Mouse (Mus musculus): ENCODE measurements around the gene Il2rg. TPM values are rescaled to one million over a fixed set of nuclear protein-coding genes. Genes with fewer than 3 reads are reported as not detected.

Gene Il2rg
- polyA plus RNA-seq, 1 experiment from 2014 or later, result 4.3 TPM

DNA sequence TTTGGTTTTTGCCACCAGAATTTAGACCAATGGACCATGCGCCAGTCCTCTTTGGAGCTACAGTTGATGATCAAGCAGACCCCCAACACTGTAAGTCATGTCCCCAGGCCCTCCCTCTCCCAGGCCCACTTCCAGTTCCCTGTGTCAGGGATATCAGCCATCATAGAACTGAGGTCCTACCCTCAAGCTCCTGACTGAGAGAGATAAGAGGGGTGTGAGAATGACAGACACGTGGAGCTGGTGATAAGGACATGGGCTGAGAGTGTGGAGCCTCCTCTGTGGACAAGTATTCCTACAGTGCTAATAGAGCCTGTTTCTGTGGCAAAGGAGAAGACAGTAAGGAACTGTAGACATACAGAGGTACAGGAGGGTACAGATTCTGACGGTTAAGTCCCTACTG lies 19.5 kb upstream of the Il2rg start:
- H3K9me3 ChIP-seq, result no peaks in the 10 kb centered on the region
- no peaks in the 10 kb centered on the region for H3K4me1 ChIP-seq
- H3K36me3 ChIP-seq, result peaks cover 22% of the 10 kb centered on the region
- no peak overlapping the region for H3K4me3 ChIP-seq
- WGBS, result 93% methylated on average over 3 of the region's 3 CpGs
- no peaks in the 10 kb centered on the region for H3K27me3 ChIP-seq
- H3K4me2 ChIP-seq (replicated peaks), result no peak overlapping the region
- no peak for ATAC-seq (replicated peaks)
- H3K9ac ChIP-seq (replicated peaks), result no peak overlapping the region
- no peak overlapping the region for H3K27ac ChIP-seq (replicated peaks)

DNA sequence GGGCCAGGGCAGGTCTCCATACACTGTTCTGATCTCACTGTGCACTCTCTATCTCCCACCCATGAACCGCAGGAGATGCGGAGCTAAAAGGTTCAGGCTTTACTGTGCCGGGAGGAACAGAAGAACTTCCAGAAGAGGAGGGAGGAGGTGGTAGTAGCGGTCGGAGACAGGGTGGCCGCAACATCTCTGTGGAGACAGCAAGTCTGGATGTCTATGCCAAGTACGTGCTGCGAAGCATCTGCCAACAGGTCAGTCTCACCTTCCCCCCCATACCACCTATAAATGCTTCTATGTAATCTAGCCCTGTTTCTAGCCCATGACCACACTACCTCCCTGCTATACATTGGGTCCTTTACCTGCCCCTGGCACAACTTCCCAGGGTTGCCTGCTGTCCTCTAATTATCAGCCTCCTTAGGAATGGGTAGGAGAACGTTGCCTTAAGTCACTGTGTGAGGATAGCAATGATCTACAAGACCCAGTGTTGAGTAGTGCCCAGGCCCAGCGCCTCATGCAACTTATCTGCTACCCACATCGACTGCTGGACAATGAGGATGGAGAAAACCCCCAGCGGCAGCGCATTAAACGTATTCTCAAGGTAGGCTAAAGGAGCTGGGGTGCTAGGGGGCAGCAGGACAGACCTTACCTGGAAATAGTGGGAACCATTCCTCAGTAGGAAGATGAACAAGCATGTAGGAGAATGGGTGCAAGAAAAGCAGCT lies 18.1 kb upstream of the Il2rg start:
- Histone ChIP-seq H3K27me3 (no peaks in the 10 kb centered on the region), H3K4me2 (replicated peaks) (no peak overlapping the region), H3K4me3 (no peak overlapping the region), H3K27ac (replicated peaks) (no peak overlapping the region), H3K4me1 (no peaks in the 10 kb centered on the region), H3K9me3 (no peaks in the 10 kb centered on the region), H3K9ac (replicated peaks) (no peak overlapping the region), H3K36me3 (peaks cover 27% of the 10 kb centered on the region)
- WGBS, result 92% methylated on average over 14 of the region's 14 CpGs
- ATAC-seq (replicated peaks), result 0 out of 2 replicates have a peak, but pooled peaks have one; percentile 6

DNA sequence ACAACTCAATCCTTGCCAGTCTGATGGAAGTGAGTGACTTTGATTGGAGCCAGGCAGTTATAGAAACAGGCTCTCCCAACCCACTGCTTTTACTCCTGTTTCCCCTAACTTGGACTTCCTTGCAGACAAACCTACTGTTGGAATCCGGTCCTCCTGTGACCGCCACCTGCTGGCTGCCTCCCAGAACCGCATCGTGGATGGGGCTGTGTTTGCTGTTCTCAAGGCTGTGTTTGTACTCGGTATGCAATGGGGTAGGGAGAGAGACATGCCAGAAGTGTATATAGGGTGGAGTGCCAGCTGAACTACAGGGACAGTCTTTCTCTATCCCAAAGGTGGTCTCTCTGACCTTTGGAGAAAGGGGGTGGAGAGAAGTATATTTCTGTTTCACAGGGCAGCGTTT lies 17.5 kb upstream of the Il2rg start:
- Histone ChIP-seq H3K4me2 (replicated peaks) (no peak overlapping the region), H3K9me3 (no peaks in the 10 kb centered on the region), H3K4me1 (no peaks in the 10 kb centered on the region), H3K36me3 (peaks cover 29% of the 10 kb centered on the region), H3K27ac (replicated peaks) (no peak overlapping the region), H3K27me3 (no peaks in the 10 kb centered on the region), H3K4me3 (no peak overlapping the region), H3K9ac (replicated peaks) (no peak overlapping the region)
- WGBS, result 31% methylated on average over 6 of the region's 6 CpGs
- peak; percentile 67 for ATAC-seq (replicated peaks)

DNA sequence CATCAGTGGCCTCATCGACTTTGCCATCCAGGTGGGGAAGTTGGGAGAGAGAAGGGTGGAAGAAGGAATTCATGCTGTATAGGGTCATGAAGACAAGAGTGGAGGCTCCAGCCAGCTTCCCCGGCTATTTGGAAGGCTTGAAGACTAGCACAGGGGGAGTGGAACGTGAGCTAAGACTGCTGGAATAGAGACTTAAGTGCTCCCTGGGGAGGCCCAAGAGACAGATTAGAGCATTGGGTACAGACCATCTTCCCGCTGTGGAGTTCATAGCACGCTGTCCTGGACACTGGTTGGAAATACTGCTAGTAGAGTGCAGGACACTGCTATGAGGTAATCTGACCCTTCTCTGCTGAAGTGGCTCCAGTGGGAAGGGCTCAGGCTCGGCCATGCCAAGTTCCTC lies 14.8 kb upstream of the Il2rg start:
- no peaks in the 10 kb centered on the region for H3K4me1 ChIP-seq
- H3K9me3 ChIP-seq, result no peaks in the 10 kb centered on the region
- no peaks in the 10 kb centered on the region for H3K27me3 ChIP-seq
- H3K9ac ChIP-seq (replicated peaks), result no peak overlapping the region
- peaks cover 32% of the 10 kb centered on the region for H3K36me3 ChIP-seq
- no peak overlapping the region for H3K4me3 ChIP-seq
- ATAC-seq (replicated peaks), result no peak
- WGBS, result 87% methylated on average over 6 of the region's 6 CpGs
- no peak overlapping the region for H3K27ac ChIP-seq (replicated peaks)
- no peak overlapping the region for H3K4me2 ChIP-seq (replicated peaks)

DNA sequence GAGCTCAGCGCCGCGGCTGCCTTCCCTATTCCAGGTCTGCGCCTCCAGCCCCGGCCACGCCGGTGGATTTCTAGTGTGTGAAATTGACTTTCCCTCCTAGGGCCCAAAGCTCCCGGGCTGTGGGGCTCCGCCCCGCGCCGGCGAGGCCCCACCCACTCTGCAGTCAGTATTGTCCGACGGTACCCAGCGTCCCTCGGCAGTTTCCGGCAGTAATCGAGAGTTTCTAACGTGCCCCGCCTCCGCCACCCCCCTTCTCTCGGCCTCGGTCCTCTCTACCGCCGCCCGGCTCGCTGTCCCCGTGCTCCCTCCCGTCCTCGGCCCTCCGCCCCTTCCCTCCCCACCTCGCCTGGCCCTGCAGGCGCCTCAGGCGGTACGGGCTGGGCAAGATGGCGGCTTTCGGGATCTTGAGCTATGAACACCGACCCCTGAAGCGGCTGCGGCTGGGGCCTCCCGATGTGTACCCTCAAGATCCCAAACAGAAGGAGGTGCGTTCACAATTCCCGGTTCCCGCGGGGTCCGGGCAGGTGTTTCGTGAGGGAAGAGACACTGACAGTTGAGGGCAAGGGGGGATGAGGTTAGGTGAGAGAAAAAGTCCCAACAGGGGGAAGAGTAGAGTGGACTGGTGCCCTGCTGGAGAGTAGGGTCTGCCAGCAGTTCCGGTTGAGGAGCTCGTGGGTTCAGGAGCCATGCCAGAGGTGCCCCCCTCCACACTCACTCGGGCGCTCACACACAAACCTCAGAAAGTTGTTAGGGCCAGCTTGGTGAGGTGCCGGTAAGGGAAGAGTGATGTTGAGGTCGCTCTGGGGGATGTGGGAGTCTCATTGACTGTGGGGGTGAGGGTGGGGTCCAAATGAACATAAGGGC lies 6.1 kb upstream of the Il2rg start, which contains the start of gene Med12:
Gene Med12 (plus strand): TSS at position 156 of the 864 bp plus-strand sequence.
- ATAC-seq (replicated peaks), result peak; percentile 98
- Histone ChIP-seq H3K9me3 (no peaks in the 10 kb centered on the region), H3K36me3 (peaks cover 15% of the 10 kb centered on the region), H3K27me3 (no peaks in the 10 kb centered on the region), H3K4me3 (peak within 1 kb of the TSS; percentile 57), H3K9ac (replicated peaks) (peak within 1 kb of the TSS; percentile 74), H3K27ac (replicated peaks) (peak within 1 kb of the TSS; percentile 53), H3K4me1 (peaks cover 11% of the 10 kb centered on the region), H3K4me2 (replicated peaks) (peak within 1 kb of the TSS; percentile 50)
- WGBS, result 28% methylated on average over 54 of the region's 54 CpGs

DNA sequence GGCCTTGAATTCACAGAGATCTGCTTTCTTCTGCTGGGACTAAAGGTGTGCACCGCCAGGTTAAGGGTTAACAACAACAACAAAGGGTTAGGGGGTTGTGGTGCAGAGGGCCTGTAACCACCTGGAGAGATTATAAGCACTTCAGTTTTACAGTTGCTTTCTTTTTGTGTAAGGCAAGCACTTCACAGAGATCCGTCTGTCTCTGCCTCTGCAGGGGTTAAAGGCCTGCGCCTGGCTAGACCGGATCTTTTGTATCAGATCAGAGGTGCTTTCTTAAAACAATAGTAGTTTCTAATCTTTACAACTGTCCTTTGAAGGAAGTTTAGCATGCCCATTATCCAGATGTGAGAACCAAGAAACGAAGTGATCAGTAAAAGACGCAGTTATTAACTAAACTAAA lies 5.4 kb upstream of the Il2rg start:
- peaks cover 10% of the 10 kb centered on the region; the same call in 1 of the 2 replicates for H3K36me3 ChIP-seq
- H3K4me1 ChIP-seq, result peaks cover 11% of the 10 kb centered on the region
- whole genome bisulfite sequencing, result 20% methylated on average over 6 of the region's 6 CpGs
- H3K4me2 ChIP-seq (replicated peaks), result peak overlapping the region; percentile 50
- H3K27ac ChIP-seq (replicated peaks), result 0 out of 2 replicates have a peak overlapping the region, but pooled peaks have one; percentile 53
- ATAC-seq (replicated peaks), result peak; percentile 1; the same call in 1 of the 2 replicates
- no peaks in the 10 kb centered on the region for H3K9me3 ChIP-seq
- H3K4me3 ChIP-seq, result peak overlapping the region; percentile 57
- peak overlapping the region; percentile 74 for H3K9ac ChIP-seq (replicated peaks)
- H3K27me3 ChIP-seq, result no peaks in the 10 kb centered on the region

DNA sequence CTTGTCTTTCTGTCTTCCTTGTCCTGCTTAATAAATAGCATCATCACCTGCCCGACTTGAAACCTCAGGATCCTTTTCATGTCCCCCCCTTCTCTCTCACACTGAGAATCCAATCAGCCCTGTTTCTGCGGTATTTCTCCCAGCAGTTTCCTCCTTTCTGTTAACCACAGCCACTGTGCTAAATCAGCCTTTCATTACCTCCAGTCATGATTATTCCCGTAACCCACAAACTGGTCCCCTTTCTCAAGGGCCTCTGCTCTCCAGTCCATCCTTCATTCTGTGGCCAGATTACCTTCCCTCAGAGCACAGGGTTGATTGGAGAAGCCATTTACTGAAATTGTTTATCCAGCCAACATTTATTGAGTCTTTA lies 685 bp upstream of the Il2rg start, which contains the start of gene Gm20489:
Gene Gm20489 (minus strand): TSS at position 269 of the 370 bp plus-strand sequence.
- no peaks in the 10 kb centered on the region for H3K27me3 ChIP-seq
- no peak within 1 kb of the TSS for H3K4me2 ChIP-seq (replicated peaks)
- H3K36me3 ChIP-seq, result no peaks in the 10 kb centered on the region
- 56% methylated on average over 3 of the region's 3 CpGs for WGBS
- no peaks in the 10 kb centered on the region for H3K9me3 ChIP-seq
- no peak within 1 kb of the TSS for H3K27ac ChIP-seq (replicated peaks)
- H3K4me3 ChIP-seq, result no peak within 1 kb of the TSS
- H3K4me1 ChIP-seq, result 0 out of 2 replicates have a peak, but pooled peaks cover 2% of the 10 kb centered on the region
- H3K9ac ChIP-seq (replicated peaks), result no peak within 1 kb of the TSS
- no peak for ATAC-seq (replicated peaks)

DNA sequence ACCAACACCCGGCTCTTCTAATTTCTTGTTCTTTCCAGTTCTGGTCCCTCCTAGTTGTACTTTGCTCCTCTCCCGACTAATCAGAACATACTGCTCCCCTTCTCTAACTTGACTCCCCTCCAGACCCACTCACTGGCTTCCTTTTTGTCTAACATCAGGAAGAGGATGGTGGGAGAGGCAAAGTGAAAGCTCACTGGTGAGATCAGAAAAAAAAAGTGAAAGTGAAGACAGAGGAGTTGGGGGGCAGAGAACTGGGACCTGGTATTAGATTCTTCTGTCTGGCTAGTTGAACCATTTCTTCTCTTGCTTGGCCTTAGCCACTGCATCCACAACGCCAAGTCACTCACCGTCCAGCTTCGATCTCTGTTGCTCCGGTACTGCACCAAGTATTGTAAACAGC lies 1.4 kb downstream of the Il2rg start:
- no peaks in the 10 kb centered on the region for H3K9me3 ChIP-seq
- no peak for ATAC-seq (replicated peaks)
- H3K4me3 ChIP-seq, result no peak overlapping the region
- no peak overlapping the region for H3K9ac ChIP-seq (replicated peaks)
- no peak overlapping the region for H3K27ac ChIP-seq (replicated peaks)
- no peaks in the 10 kb centered on the region for H3K27me3 ChIP-seq
- 94% methylated on average over 6 of the region's 6 CpGs for WGBS
- H3K4me2 ChIP-seq (replicated peaks), result no peak overlapping the region
- no peaks in the 10 kb centered on the region for H3K4me1 ChIP-seq
- no peaks in the 10 kb centered on the region for H3K36me3 ChIP-seq

DNA sequence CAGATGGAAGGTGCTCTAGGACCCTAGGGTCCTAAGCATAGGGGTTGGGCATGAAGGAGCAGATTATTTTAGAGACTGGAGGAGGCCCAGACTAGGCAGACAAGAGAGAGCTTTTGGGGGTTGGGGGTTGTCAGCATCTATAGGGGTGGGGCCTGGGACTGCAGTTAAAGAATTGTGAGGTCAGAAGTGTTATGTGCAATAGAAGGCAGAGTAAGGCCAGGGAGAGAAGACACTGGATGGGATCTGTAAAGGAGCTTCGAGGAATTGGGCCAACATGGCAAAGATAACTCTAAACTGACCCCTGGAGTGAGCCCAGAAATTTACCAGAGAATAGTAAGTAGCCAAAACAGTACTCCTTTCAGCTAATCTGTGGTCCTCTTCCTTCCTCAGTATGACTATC lies 4.2 kb downstream of the Il2rg start, which contains the start of gene Gm614:
Gene Gm614 (minus strand): TSS at position 101 of the 400 bp plus-strand sequence.
- ATAC-seq (replicated peaks), result no peak
- Histone ChIP-seq H3K27me3 (no peaks in the 10 kb centered on the region), H3K4me3 (no peak within 1 kb of the TSS), H3K9me3 (no peaks in the 10 kb centered on the region), H3K27ac (replicated peaks) (no peak within 1 kb of the TSS), H3K4me2 (replicated peaks) (no peak within 1 kb of the TSS), H3K9ac (replicated peaks) (no peak within 1 kb of the TSS), H3K36me3 (no peaks in the 10 kb centered on the region), H3K4me1 (peaks cover 10% of the 10 kb centered on the region; the same call in 1 of the 2 replicates)
- WGBS, result 89% methylated on average over 1 of the region's 1 CpGs

DNA sequence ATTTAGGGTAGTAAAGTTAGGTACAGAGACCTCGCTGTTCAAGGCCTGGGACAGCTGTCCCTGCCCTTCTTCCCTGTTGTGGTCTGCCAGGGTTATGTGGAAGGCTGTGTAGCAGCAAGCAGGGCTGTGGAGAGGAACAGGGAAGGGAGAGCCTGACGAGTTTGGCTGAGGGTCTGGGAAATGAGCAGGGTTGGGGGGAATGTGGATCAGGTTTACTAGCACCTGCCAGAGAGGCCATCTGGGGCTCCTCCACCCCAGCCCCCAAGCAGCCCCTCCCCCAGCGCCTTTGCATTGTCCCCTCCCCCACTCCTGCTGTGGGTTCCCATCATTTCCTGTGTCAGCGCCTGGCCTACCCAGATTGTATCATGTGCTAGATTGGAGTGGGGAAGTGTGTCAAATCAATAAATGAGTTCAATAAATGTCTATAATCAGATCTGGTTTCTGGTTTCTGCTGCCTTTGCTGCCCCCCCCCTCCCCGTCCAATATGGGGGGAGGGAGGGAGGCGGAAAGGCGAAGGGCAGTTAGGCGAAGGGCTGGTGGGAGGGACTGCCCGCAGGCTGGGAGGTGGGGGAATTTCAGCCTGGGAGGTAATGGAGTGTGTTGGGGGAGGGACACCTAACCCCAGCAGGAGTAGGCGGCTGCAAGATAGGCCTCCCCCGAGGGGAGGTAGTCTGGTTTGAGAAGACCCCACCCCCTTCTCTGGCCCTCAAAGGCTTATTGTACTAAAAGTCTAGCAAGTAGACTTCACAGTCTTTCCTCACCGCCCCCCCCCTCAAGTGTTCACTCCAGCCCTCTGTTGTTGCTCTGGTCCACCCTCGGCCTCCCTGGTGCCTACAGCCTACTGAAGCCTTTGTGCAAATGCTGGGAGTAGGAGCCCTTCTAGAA lies 7.4 kb downstream of the Il2rg start:
- 34% methylated on average over 12 of the region's 13 CpGs for WGBS
- Histone ChIP-seq H3K27ac (replicated peaks) (peak overlapping the region; percentile 17; the same call in 1 of the 2 replicates), H3K36me3 (no peaks in the 10 kb centered on the region), H3K4me3 (no peak overlapping the region), H3K27me3 (no peaks in the 10 kb centered on the region), H3K9me3 (no peaks in the 10 kb centered on the region), H3K9ac (replicated peaks) (no peak overlapping the region), H3K4me1 (peaks cover 10% of the 10 kb centered on the region; the same call in 1 of the 2 replicates), H3K4me2 (replicated peaks) (no peak overlapping the region)
- peak; percentile 46 for ATAC-seq (replicated peaks)

DNA sequence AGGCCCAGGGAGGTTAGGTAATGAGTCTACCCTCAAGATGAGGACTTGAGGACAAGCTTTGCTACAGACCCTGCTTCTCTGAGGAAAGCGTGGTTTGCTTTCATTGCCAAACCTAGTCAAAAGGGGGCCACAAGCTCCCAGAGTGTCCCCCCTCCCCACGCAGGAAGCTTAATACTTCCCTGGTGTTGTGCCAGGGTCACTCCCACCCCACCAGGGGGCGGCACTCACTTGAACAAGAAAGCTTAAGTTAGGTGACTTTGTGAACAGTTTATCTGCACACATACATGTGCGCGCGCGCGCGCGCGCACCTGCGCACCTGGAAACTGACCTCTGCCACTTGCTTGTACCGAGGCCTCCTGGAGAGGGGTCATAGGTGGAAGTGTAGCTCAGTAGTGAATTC lies 11.5 kb downstream of the Il2rg start:
- ATAC-seq (replicated peaks), result no peak

More for the DNA sequence above, 11.5 kb downstream of the Il2rg start:
- H3K4me1 ChIP-seq, result peaks cover 10% of the 10 kb centered on the region
- no peak overlapping the region for H3K9ac ChIP-seq (replicated peaks)
- H3K27me3 ChIP-seq, result no peaks in the 10 kb centered on the region
- no peak overlapping the region for H3K27ac ChIP-seq (replicated peaks)
- H3K4me3 ChIP-seq, result no peak overlapping the region
- H3K36me3 ChIP-seq, result no peaks in the 10 kb centered on the region
- no peaks in the 10 kb centered on the region for H3K9me3 ChIP-seq
- no peak overlapping the region for H3K4me2 ChIP-seq (replicated peaks)
- WGBS, result 86% methylated on average over 13 of the region's 13 CpGs
